Mouse (Mus musculus) cerebellum, adult 11 months (tissue): Measurements from ENCODE around the gene Klhdc8b.

Experiments used
- DNase-seq: peaks from one replicate; pipeline ENCODE4 v3.0.0; 2022

The Klhdc8b gene

GRCm38 (mm10) chr9:108480813-108481519 is 19.6 kb upstream of the Klhdc8b start:
- no peak for DNase-seq

GRCm38 (mm10) chr9:108479721-108480351 is 18.5 kb upstream of the Klhdc8b start, which contains the start of gene Lamb2:
TSS of gene Lamb2 (plus strand) at chr9:108479736.
- DNase-seq, result no peak

GRCm38 (mm10) chr9:108479241-108479640 is 17.9 kb upstream of the Klhdc8b start:
- no peak for DNase-seq

- no peak for DNase-seq
Measured at GRCm38 (mm10) chr9:108478638-108479156, 17.3 kb upstream of the Klhdc8b start.

GRCm38 (mm10) chr9:108474528-108474927 is 13.1 kb upstream of the Klhdc8b start:
- no peak for DNase-seq

GRCm38 (mm10) chr9:108469845-108470244 is 8.5 kb upstream of the Klhdc8b start:
- no peak for DNase-seq

GRCm38 (mm10) chr9:108469430-108469829 is 8.0 kb upstream of the Klhdc8b start:
- DNase-seq, result no peak

GRCm38 (mm10) chr9:108466219-108466618 is 4.8 kb upstream of the Klhdc8b start:
- DNase-seq, result no peak

- DNase-seq, result no peak
Measured at GRCm38 (mm10) chr9:108463713-108464112, 2.3 kb upstream of the Klhdc8b start.

- DNase-seq, result no peak
Measured at GRCm38 (mm10) chr9:108462192-108462591, 811 bp upstream of the Klhdc8b start.

GRCm38 (mm10) chr9:108461675-108462074 is 294 bp upstream of the Klhdc8b start:
- DNase-seq, result no peak

GRCm38 (mm10) chr9:108460319-108461178 is 832 bp downstream of the Klhdc8b start, which contains the start of gene Ccdc71:
TSS of gene Ccdc71 (plus strand) at chr9:108460527.
- peak; percentile 85 for DNase-seq

- DNase-seq, result no peak
Measured at GRCm38 (mm10) chr9:108459939-108460318, 1.5 kb downstream of the Klhdc8b start.

- DNase-seq, result no peak
Measured at GRCm38 (mm10) chr9:108456953-108457352, 4.4 kb downstream of the Klhdc8b start.

GRCm38 (mm10) chr9:108455747-108456571 is 5.4 kb downstream of the Klhdc8b start:
- DNase-seq, result no peak

GRCm38 (mm10) chr9:108454429-108454828 is 7.0 kb downstream of the Klhdc8b start:
- no peak for DNase-seq

GRCm38 (mm10) chr9:108453458-108453857 is 7.9 kb downstream of the Klhdc8b start:
- DNase-seq, result no peak

GRCm38 (mm10) chr9:108452911-108453310 is 8.5 kb downstream of the Klhdc8b start:
- DNase-seq, result no peak

- DNase-seq, result peak; percentile 88
Measured at GRCm38 (mm10) chr9:108452291-108452906, 9.0 kb downstream of the Klhdc8b start.

GRCm38 (mm10) chr9:108451519-108452160 is 9.7 kb downstream of the Klhdc8b start:
- no peak for DNase-seq

GRCm38 (mm10) chr9:108451170-108451493 is 10.2 kb downstream of the Klhdc8b start:
- DNase-seq, result no peak
